Mouse (Mus musculus) Patski (cell line): ENCODE data around the gene Nrbp1. TPM values are rescaled to one million over a fixed set of nuclear protein-coding genes. Genes with fewer than 3 reads are reported as not detected.

ENCODE experiments used
- ATAC-seq: fragments of 100-300 bp; one replicate; pipeline ENCODE4 v1.8.0; 2021
- CTCF ChIA-PET: fragments of 350-600 bp; sonication (Branson Sonifier 250); formaldehyde crosslinking; loops from one replicate; lab custom pipeline; 2022; ENCODE audit warnings: inconsistent platforms; lab: Charles Lee
- POLR2A ChIA-PET: fragments of 350-600 bp; sonication (Branson Sonifier 250); formaldehyde crosslinking; loops from one replicate; lab custom pipeline; 2022; ENCODE audit warnings: antibody characterized with exemption, inconsistent platforms; lab: Charles Lee
- DNase-seq: peaks from one replicate; pipeline ENCODE4 v3.0.0-alpha.2; 2011; ENCODE audit warnings: low read depth, low spot score
- H3K27me3 ChIP-seq: fragments of 371-371 bp; one replicate; pipeline ENCODE4 v1.5.1; 2021
- CTCF ChIP-seq: fragments of 100-300 bp; IDR thresholded peaks from one replicate; pipeline ENCODE4 v1.5.1; 2021
- in situ Hi-C: fragments of 300-500 bp; cut with MboI; formaldehyde crosslinking; loops from 3 replicates; pipeline ENCODE4 v1.11.1; 2018; ENCODE audit warnings: low pct_unique_long_range_greater_than_20kb, mixed read lengths
- polyA plus RNA-seq: library from polyadenylated mRNA; unstranded; gene quantifications from one replicate; pipeline ENCODE4 v1.2.3, GENCODE M21; 2021

Nrbp1 gene
- polyA plus RNA-seq, 1 experiment from 2014 or later, result 133 TPM

DNA sequence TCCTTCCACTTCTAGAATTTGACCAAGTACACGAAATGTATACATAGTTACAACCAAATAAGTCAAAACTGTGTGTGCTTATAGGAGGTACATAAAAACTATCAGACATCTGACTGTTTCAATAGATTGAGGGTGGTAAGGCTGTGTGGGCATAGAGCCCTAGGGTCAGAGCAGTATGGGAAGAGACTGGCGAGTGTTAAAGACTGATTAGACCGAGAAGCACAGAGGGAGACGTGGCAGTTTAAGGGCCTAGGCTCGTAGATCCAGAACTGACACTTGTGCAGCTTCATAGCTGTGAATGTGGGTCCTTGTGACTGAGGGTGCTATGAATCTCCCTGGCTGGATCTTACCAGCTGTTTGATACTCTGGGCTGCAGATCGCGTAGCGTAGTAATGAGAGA lies 14.2 kb downstream of the Nrbp1 start:
- TF ChIP-seq CTCF, result no peak
- CTCF ChIA-PET, result interaction anchor here (0.9 kb wide), 1 partner anchor 11 kb away, joined by 3 read pairs; no protein-coding TSS in a partner anchor
- DNase-seq (no peak), ATAC-seq (no peak)
- no peaks in the 10 kb centered on the region for H3K27me3 ChIP-seq
- POLR2A ChIA-PET, result interaction anchor here (0.6 kb wide), 1 partner anchor 16 kb away, joined by 3 read pairs; no protein-coding TSS in a partner anchor
- in situ Hi-C loops, result loop anchor here (10.0 kb wide), 1 partner anchor 70 kb away; no protein-coding TSS in a partner anchor

DNA sequence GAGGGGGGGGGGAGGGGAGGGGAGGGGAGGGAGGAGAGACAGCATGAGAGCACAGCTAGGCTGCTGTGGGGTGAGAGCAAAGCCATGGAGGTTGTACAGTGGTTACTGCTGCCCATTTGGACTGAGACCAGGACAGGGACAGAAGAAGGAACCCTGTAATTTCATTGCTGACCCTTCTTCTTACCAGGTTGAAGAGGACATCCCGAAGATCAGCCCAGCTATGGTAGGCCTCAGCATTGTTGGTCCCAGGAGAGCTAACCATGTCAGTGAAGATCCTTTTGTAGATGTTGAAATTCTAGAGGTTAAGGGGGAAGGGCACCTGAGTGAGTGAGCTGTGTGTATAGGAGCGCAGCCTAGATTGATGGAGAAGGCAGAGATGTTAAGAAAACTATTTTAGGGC lies 14.7 kb downstream of the Nrbp1 start:
- H3K27me3 ChIP-seq, result no peaks in the 10 kb centered on the region
- ChIA-PET CTCF (no interaction called here), POLR2A (interaction anchor here (0.6 kb wide), 2 partner anchors 15 to 417 kb away, joined by 3 to 5 read pairs; no protein-coding TSS in a partner anchor)
- DNase-seq (no peak), ATAC-seq (no peak)
- in situ Hi-C loops, result loop anchor here (10.0 kb wide), 1 partner anchor 69 kb away; no protein-coding TSS in a partner anchor
- no peak for TF ChIP-seq CTCF

DNA sequence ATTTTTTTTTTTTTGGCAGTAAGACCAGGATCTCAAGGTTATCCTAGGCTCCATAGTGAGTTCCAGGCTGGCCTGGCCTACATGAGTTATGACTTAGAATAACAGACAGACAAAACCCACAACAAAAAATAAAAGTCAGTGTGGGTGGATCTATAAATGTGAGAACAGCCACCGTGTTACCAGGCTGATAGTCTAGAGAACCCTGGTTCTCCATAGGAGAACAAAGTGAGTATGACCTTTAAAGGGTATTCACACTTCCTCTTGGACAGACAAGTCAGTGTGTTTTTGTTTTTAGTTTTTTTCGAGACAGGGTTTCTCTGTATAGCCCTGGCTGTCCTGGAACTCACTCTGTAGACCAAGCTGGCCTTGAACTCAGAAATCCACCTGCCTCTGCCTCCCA lies 15.3 kb downstream of the Nrbp1 start:
- H3K27me3 ChIP-seq, result no peaks in the 10 kb centered on the region
- CTCF ChIA-PET, result no interaction called here
- ATAC-seq (no peak), DNase-seq (no peak)
- no peak for TF ChIP-seq CTCF
- POLR2A ChIA-PET, result interaction anchor here (0.6 kb wide), 1 partner anchor 416 kb away, joined by 5 read pairs; no protein-coding TSS in a partner anchor
- in situ Hi-C loops, result loop anchor here (10.0 kb wide), 1 partner anchor 69 kb away; no protein-coding TSS in a partner anchor

DNA sequence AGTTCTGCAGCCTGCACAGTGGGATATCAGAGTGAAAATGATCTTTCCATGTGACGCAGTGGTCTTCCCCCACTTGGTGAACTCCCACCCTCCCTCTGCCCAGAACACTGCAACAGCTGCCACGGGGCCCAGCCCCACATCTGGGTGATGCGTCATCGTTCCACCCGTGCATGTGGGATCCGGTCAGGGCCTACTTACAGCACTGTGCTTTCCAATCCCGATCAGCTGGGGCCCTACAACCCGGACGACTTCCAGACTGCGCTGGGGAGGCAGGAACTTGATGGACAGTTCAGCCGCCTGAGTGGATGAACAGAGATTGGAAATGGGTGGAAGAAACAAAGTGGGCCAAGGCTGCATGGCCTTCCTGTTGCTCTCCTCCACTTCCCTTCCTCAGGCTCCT lies 17.0 kb downstream of the Nrbp1 start:
- in situ Hi-C loops, result loop anchor here (10.0 kb wide), 1 partner anchor 67 kb away; no protein-coding TSS in a partner anchor
- DNase-seq (no peak), ATAC-seq (no peak)
- ChIA-PET POLR2A (no interaction called here), CTCF (interaction anchor here (1.3 kb wide), 1 partner anchor 15 kb away, joined by 4 read pairs; no protein-coding TSS in a partner anchor)
- no peaks in the 10 kb centered on the region for H3K27me3 ChIP-seq
- no peak for TF ChIP-seq CTCF

DNA sequence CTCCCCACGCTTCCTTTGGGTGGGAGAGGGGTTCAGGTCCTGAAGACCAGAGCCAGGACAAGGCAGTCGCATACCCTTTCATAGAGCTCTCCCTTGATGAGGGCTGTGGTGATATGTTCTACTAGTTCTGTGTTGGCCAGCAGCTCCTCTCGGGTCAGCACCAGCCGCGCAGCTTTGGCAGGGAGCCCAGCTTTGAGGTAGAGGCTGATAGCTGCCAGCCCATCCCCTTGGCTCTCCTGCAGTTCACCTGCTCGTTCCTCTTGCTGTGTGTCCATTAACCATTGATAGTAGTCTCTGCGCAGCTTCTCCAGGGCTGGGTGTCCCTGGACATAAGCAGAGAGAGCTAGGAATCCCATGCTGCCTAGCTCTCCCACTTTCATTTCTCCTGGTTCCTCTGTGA lies 25.4 kb downstream of the Nrbp1 start:
- in situ Hi-C loops, result no loop called here
- no peaks in the 10 kb centered on the region for H3K27me3 ChIP-seq
- DNase-seq (no peak), ATAC-seq (no peak)
- no peak for TF ChIP-seq CTCF
- ChIA-PET CTCF (no interaction called here), POLR2A (no interaction called here)

DNA sequence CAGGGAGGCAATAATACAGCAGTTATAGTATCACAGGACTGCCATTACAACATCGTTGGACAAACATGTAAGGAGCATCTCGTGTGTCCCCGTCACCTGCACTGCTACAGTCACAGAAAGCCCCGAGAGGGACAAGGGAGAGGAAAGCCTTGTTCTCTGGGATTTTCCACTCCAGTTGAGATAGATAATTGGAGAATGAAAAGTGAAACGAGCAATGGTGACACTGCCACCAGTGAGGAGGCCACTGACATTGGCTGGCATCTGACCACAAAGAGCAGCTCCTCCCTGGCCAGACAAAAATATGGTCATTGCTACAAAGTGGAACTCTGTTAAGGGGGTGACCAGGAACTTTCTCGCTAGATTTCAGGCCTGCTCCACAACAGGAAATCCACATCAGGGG lies 27.0 kb downstream of the Nrbp1 start:
- in situ Hi-C loops, result no loop called here
- POLR2A ChIA-PET, result interaction anchor here (0.9 kb wide), 1 partner anchor 25 kb away, joined by 7 read pairs; no protein-coding TSS in a partner anchor
- DNase-seq (no peak), ATAC-seq (no peak)
- CTCF ChIA-PET, result no interaction called here
- no peaks in the 10 kb centered on the region for H3K27me3 ChIP-seq
- no peak for TF ChIP-seq CTCF

DNA sequence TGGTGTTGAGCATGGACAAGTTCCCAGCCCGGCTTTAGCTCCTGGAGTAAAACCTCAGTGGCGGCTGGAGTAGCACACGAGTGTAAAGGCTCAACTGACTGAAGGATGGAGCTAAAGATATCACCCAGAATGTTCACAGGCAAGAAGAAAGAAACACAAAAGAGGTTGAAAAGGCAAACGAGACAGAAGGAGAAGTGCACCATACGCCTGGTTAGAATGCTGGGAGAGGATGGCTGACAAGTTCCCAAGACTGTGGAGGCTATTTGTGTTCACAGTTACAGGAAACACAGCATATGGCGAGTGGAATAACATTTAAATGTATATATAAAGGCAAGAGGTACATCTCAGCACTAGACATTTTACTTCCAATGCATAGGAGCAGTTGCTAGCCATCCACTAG lies 32.4 kb downstream of the Nrbp1 start:
- no peak for DNase-seq
- ChIA-PET CTCF (interaction anchor here (0.8 to 1.7 kb wide), 2 partner anchors 17 kb away, joined by 3 read pairs; no protein-coding TSS in a partner anchor), POLR2A (no interaction called here)
- TF ChIP-seq CTCF, result no peak
- no peak for ATAC-seq
- no peaks in the 10 kb centered on the region for H3K27me3 ChIP-seq
- in situ Hi-C loops, result no loop called here

DNA sequence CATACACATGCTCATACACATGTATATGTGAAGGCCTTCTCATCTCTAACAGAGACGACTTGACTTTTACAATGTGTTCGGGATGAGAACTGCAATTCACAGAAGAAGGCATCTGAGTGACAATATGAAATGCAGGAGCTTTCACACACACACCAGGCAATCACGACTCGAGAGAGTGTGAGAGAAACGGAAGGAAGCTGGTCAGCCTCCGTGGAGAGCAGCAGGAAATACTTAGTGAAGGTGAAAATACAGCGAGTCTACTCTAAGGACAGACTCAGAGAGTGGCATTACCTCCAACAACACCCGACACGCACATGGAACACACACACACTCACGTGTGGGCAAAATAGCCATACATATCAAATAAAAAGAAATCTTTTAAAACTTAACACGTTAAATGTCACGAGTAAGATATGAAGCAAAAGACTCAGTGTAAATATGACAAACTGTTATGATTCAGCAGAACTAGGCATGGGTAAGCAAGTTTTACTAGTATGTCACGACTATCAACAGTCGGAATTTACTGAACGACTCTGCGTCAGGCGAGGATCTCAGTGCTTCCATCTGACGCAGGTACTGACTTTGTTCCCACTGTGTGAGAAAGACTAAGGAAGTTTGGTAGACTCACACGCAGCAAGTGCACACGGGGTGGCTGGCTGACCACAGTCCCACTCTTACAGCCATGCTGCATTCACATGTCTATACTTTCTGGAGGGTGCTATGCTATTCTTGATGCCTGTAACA lies 38.8 kb downstream of the Nrbp1 start:
- ChIA-PET POLR2A (no interaction called here), CTCF (no interaction called here)
- DNase-seq (no peak), ATAC-seq (no peak)
- in situ Hi-C loops, result no loop called here
- no peaks in the 10 kb centered on the region for H3K27me3 ChIP-seq
- no peak for TF ChIP-seq CTCF

DNA sequence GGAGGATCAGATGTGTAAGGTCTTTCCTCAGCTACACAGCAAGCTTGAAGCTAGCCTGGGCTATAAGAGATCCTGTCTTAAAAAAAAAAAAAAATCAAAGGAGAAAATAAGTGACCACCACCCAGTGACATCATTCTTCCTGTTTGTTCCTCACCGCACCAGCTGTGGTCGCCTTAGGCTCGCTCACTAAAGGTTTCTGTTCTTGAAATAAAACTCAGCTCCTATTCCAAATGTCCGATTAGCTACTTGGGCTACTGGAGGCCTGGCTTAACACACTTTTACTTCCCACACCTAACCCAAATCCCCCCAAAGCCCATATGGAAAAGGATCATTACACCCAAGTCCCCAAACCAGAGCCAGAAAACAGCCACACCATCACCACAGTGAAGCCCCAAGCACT lies 47.6 kb downstream of the Nrbp1 start:
- POLR2A ChIA-PET, result interaction anchor here (0.7 to 1.6 kb wide), 3 partner anchors 17 to 35 kb away, joined by 3 to 4 read pairs (median 3); no protein-coding TSS in a partner anchor
- TF ChIP-seq CTCF, result no peak
- ATAC-seq (no peak), DNase-seq (no peak)
- in situ Hi-C loops, result no loop called here
- no peaks in the 10 kb centered on the region for H3K27me3 ChIP-seq
- CTCF ChIA-PET, result interaction anchor here (0.9 to 2.0 kb wide), 4 partner anchors 12 to 66 kb away, joined by 3 to 8 read pairs (median 5); no protein-coding TSS in a partner anchor

DNA sequence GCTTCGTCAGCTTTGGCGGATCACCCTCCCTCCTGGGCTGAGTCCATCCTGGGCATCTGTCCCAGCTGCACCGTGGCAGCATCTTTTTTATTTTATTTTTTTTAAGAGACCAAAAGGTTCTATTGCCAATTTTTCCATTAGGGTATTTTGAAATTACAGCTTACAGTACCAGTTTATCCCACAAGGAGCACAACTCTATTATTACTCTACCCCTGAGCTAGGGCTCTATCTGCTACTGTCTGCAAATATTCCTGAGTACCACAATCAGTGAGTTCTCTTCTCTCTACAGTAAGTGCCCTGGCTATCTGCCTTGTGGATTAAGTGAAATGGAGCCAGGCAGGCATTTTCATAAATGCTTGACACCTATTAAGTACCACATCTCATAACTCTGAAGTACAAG lies 48.0 kb downstream of the Nrbp1 start:
- in situ Hi-C loops, result no loop called here
- ChIA-PET POLR2A (interaction anchor here (0.7 to 1.6 kb wide), 3 partner anchors 18 to 36 kb away, joined by 3 to 4 read pairs (median 3); no protein-coding TSS in a partner anchor), CTCF (interaction anchor here (0.9 to 2.0 kb wide), 2 partner anchors 15 to 40 kb away, joined by 3 to 8 read pairs; no protein-coding TSS in a partner anchor)
- DNase-seq (no peak), ATAC-seq (no peak)
- TF ChIP-seq CTCF, result no peak
- H3K27me3 ChIP-seq, result no peaks in the 10 kb centered on the region
